Mouse (Mus musculus) lung, postnatal 4 days (tissue): ENCODE measurements around the gene Lims1.

ENCODE experiments used
- DNase-seq, 2 experiments: peaks; one replicate each; pipeline ENCODE4 v3.0.0; 2021

The Lims1 gene

DNA sequence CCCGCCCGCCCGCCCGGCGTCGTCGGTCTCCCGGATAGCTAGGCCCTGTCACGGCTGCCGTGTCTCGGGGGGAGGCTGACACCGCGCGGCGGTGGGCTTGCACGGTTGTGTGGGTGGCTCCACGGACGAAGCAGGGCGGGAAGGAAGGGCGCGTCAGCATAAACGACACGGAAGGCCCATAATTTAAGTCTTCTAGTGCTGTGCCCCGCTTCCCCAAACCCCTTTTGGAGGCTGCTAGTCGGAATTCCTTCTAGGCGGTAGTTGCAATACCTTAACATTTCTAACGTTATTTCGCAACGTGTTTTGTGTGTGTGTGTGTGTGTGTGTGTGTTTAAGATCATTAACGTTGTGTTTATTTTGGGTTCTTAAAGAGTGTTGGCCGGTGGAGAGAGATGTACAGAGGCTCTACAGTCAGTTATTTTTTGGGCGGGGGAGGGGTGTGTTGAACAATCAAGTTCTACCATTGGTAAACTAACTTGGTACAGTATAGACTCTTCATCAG, 124.1 kb downstream of the Lims1 start:
- DNase-seq, result no peak

DNA sequence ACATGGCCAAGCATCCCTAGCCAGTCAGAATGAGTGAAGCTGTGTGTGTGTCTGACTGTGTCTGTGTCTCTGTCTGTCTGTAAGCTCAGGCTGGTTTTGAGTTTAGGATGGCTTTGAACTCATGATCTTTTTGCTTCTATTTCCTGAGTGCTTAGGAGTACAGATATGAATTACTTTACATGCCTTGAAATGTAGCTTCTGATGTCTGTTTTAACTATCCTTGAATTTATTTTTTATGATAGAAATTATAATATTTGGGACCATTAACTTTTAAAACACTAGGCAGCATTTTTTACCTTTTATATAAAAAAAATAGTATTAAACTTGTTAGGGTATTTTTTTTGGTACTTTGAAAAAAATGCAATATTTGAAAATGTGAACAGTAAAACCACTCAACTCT, 128.3 kb downstream of the Lims1 start:
- DNase-seq, result no peak

GRCm38 (mm10) chr10:58452185-58452584, 128.9 kb downstream of the Lims1 start:
- no peak for DNase-seq

DNA sequence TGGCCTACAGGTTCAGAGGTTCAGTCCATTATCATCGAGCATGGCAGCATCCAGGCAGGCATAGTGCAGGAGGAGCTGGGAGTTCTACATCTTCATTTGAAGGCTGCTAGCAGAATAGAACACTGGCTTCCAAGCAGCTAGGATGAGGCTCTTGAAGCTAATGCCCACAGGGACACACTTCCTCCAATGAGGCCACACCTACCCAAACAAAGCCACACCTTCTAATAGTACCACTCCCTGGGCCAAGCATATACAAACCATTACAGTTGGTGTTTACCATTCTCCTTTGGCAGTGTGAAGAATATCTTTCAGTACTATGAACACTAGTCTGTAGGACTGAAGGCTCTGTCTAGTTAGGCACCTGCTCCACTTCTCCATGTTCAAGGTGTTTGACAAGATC, 136.6 kb downstream of the Lims1 start:
- no peak for DNase-seq
